Mouse (Mus musculus) neural tube, embryonic 12.5 days (tissue): ENCODE data around the gene Gas2. TPM values are rescaled to one million over a fixed set of nuclear protein-coding genes. Genes with fewer than 3 reads are reported as not detected.

Experiments
- ATAC-seq: fragments of 200-750 bp; cut with Nextera tagmentation; 2 replicates; pipeline ENCODE4 v1.8.0; 2017; ENCODE audit warnings: low read depth, mild to moderate bottlenecking, moderate TSS enrichment, moderate library complexity; ENCODE audit not compliant: low FRiP score
- H3K27ac ChIP-seq: fragments of 300-500 bp; sonication (generic); 2 replicates; pipeline ENCODE4 v1.5.1; 2016
- H3K27me3 ChIP-seq: fragments of 300-500 bp; sonication (generic); replicated peaks from 2 replicates; pipeline ENCODE4 v1.6.1; 2016; ENCODE audit warnings: mild to moderate bottlenecking
- H3K36me3 ChIP-seq: fragments of 300-500 bp; sonication (generic); 2 replicates; pipeline ENCODE4 v1.6.1; 2016; ENCODE audit warnings: mild to moderate bottlenecking
- H3K4me1 ChIP-seq: fragments of 300-500 bp; sonication (generic); 2 replicates; pipeline ENCODE4 v1.6.1; 2016
- H3K4me2 ChIP-seq: fragments of 300-500 bp; sonication (generic); replicated peaks from 2 replicates; pipeline ENCODE4 v1.6.1; 2016; ENCODE audit warnings: mild to moderate bottlenecking
- H3K4me3 ChIP-seq: fragments of 300-500 bp; sonication (generic); 2 replicates; pipeline ENCODE4 v1.5.1; 2016
- H3K9ac ChIP-seq: fragments of 300-500 bp; sonication (generic); 2 replicates; pipeline ENCODE4 v1.6.1; 2016; ENCODE audit warnings: mild to moderate bottlenecking
- H3K9me3 ChIP-seq: fragments of 300-500 bp; sonication (generic); 2 replicates; pipeline ENCODE4 v1.6.1; 2016; ENCODE audit warnings: mild to moderate bottlenecking
- WGBS: fragments of 180-500 bp; shearing (Covaris S2); methylation state at CpG from one replicate; pipeline ENCODE4 v1.1.7; 2016; 5-methylcytosine and 5-hydroxymethylcytosine counted together
- polyA plus RNA-seq: library from polyadenylated mRNA; unstranded; fragments of >200 nt; fragmentation: Nextera tagmentation; extraction: Ambion mirVana; gene quantifications from 2 replicates; pipeline ENCODE4 v1.2.1, GENCODE M21; 2016

Gene Gas2
- polyA plus RNA-seq, 1 experiment from 2014 or later = 42.3 TPM

DNA sequence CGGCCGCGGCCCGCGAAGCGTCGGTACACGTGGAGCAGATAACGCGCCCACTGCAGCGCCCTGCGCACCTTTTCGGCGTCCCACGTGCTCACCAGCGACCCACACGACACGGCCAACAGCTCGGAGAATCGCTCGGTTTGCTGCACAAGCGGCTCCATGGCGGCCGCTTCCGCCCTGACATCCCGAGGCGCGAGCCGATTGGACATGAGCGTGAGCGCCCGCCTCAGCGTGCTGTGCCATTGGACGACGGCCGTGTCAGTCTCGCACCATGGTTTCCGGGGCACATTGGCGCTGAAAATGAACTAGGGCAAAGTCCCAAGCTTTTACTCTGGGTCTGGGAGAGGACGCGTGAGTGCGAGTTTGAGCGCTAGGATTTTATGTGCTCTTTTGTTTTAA lies 280 bp downstream of the Gas2 start, which contains the start of gene Fancf:
Gene Fancf, minus strand, starts transcription at position 171 of the 396 bp plus-strand sequence.
- peak within 1 kb of the TSS; percentile 96 for H3K27ac ChIP-seq
- H3K9ac ChIP-seq = peak within 1 kb of the TSS; percentile 82
- peak within 1 kb of the TSS; percentile 73 for H3K4me2 ChIP-seq
- no peaks in the 10 kb centered on the region for H3K36me3 ChIP-seq
- ATAC-seq = peak; percentile 99
- no peaks in the 10 kb centered on the region for H3K27me3 ChIP-seq
- H3K4me1 ChIP-seq = peaks cover 14% of the 10 kb centered on the region
- H3K9me3 ChIP-seq = no peaks in the 10 kb centered on the region
- H3K4me3 ChIP-seq = peak within 1 kb of the TSS; percentile 71
- WGBS = under 1% methylated on average over 43 of the region's 43 CpGs

DNA sequence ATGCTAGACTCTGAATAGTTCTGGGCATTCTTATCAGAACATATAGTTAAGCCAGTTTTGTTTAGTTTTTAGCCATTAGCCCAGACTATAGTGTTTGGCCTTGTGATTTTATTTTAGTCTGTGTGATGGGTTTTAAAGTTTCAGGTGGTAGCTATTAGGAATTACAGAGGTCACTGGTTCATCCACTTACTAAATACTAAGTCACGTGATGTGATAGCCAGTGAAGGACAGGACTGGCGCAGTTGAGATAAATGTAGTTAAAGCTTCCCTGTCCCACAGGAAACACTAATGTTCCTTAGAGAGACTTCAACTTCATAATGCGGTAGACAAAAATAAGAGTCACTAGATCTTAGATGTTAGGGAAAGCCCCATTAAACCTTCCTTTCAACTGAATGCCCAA lies 1.0 kb downstream of the Gas2 start:
- no peaks in the 10 kb centered on the region for H3K27me3 ChIP-seq
- no peak for ATAC-seq
- H3K9me3 ChIP-seq = no peaks in the 10 kb centered on the region
- H3K36me3 ChIP-seq = no peaks in the 10 kb centered on the region
- peak overlapping the region; percentile 71 for H3K4me3 ChIP-seq
- no peak overlapping the region for H3K9ac ChIP-seq
- peaks cover 14% of the 10 kb centered on the region for H3K4me1 ChIP-seq
- no peak overlapping the region for H3K27ac ChIP-seq
- H3K4me2 ChIP-seq = peak overlapping the region; percentile 73
- 79% methylated on average over 3 of the region's 3 CpGs for WGBS

DNA sequence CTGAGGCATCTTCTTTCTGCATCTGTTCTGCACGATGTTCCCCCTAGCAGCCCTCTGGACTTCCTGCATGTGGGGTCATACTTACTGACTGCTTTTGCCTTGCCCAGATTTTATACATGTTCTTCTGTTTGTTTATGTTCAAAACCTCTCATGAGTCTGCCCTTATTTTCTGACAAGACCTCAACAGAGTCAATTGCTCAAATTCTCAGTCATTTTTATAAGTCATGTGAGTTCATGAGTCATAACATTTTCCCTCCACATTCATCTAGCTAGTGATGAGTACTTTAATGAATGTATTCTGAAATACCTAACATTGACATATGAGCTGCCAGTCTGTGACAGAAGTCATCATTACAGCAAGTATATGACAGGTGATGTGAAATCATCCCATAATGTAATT lies 3.5 kb downstream of the Gas2 start:
- Histone ChIP-seq H3K4me1 (peaks cover 14% of the 10 kb centered on the region), H3K9ac (no peak overlapping the region), H3K27ac (no peak overlapping the region), H3K27me3 (no peaks in the 10 kb centered on the region), H3K4me3 (no peak overlapping the region), H3K4me2 (no peak overlapping the region), H3K9me3 (no peaks in the 10 kb centered on the region), H3K36me3 (no peaks in the 10 kb centered on the region)
- ATAC-seq = no peak
- WGBS = 62% methylated on average over 1 of the region's 1 CpGs

DNA sequence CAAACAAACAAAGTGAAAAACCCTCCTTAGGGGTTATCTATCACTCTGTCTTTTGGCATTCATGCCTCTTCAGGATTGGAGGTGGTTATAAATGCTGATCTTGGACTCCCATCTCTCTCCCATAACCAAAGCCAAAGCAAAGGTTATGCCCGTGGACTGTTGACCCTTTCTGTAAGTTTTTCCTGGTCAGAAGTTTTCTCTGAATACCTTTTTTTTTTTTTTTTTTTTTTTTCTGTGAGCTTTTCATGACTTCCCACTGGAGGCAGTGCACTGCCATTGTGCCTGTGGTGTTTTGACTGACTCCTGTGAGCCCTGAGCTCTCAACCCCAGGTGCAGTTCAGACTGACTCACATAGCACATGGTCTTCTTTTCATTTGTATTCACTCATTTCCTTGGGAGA lies 6.2 kb downstream of the Gas2 start:
- no peak overlapping the region for H3K4me3 ChIP-seq
- no peak for ATAC-seq
- H3K4me1 ChIP-seq = peaks cover 2% of the 10 kb centered on the region; the same call in 1 of the 2 replicates
- no peaks in the 10 kb centered on the region for H3K36me3 ChIP-seq
- H3K9ac ChIP-seq = no peak overlapping the region
- no peak overlapping the region for H3K4me2 ChIP-seq
- H3K27me3 ChIP-seq = no peaks in the 10 kb centered on the region
- H3K9me3 ChIP-seq = no peaks in the 10 kb centered on the region
- 77% methylated on average over 1 of the region's 1 CpGs for WGBS
- H3K27ac ChIP-seq = no peak overlapping the region

DNA sequence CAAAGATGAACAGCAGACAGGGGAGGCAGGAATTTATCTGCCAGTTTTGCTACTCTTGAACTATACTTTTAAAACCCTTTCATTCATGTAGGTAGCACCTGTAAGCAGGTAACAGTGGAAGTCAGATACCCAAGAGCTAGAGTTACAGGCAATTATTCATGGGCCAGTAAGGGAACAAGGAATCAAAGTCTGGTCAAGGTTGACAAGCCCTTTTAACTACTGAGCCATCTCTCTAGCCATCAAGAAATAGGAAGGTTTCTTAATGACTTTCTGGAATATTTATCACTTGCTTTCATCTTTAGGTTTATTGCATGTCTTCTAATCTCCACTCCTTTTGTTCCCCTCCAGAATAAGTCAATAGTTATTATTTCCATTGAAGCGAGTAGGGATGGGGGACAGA lies 10.2 kb downstream of the Gas2 start:
- Histone ChIP-seq H3K36me3 (no peaks in the 10 kb centered on the region), H3K9ac (no peak overlapping the region), H3K9me3 (no peaks in the 10 kb centered on the region), H3K27ac (no peak overlapping the region), H3K4me3 (no peak overlapping the region), H3K27me3 (no peaks in the 10 kb centered on the region), H3K4me2 (no peak overlapping the region), H3K4me1 (no peaks in the 10 kb centered on the region)
- WGBS = 81% methylated on average over 1 of the region's 1 CpGs
- no peak for ATAC-seq

DNA sequence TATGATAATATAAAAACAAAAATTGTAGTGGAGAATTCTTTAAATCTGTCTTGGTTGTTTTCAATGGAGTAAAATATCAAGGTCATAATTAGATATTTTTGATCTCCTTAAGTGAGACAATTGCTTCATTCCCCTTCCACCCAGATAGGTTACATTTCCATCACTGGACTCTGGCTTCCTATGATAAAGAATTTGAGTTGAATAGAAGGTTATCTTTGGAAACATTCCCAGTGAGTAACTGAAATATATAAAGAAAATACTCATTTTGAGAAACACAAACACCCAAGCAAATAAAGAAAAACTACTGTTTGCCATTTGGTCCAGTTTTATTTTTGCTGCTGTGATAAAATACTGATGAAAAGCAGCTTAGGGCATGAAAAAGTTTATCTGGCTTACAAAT lies 10.8 kb downstream of the Gas2 start:
- Histone ChIP-seq H3K4me1 (no peaks in the 10 kb centered on the region), H3K9me3 (no peaks in the 10 kb centered on the region), H3K4me2 (no peak overlapping the region), H3K4me3 (no peak overlapping the region), H3K27ac (no peak overlapping the region), H3K36me3 (no peaks in the 10 kb centered on the region), H3K9ac (no peak overlapping the region), H3K27me3 (no peaks in the 10 kb centered on the region)
- ATAC-seq = no peak

DNA sequence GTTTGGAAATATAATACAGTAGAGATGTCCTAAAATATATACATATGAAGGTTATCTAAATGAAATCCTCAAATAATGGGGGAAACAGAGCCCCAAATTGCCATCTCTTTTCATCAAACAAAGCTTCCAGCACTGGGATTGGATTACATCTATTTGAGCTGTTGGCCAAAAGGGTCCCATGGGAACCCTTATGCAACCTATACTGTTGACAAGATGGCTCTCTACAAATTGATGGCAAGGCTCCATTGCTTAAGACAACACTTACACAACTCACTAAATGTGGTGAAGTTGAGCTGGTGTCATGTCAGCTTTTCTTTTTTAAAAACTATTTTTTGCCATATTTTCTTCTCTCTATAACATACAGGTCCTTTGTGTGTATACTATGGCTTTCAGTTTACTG lies 14.5 kb downstream of the Gas2 start:
- Histone ChIP-seq H3K4me1 (peaks cover 9% of the 10 kb centered on the region), H3K27ac (no peak overlapping the region), H3K4me2 (no peak overlapping the region), H3K27me3 (no peaks in the 10 kb centered on the region), H3K9me3 (no peaks in the 10 kb centered on the region), H3K4me3 (no peak overlapping the region), H3K36me3 (no peaks in the 10 kb centered on the region), H3K9ac (no peak overlapping the region)
- ATAC-seq = no peak

DNA sequence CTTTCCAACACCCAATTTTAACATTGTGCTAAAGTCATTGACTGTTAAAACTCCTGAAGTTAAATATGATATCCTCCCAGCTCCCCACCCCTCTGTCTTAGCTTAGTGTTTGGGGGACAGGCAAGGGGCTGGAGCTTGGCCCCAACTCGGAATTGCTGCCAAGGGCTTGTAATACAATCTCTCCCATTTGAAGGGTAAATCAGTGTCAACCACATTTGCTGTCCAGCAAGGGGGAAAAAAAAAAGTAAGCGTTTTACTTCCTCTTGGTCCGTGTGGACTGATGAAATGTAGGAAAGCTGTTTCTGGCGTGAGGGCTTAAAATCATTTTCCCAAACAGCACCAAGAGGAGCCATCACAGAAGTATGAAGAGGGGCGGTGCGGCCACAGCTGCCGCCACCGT lies 16.9 kb downstream of the Gas2 start:
- ATAC-seq = no peak
- H3K4me3 ChIP-seq = peak overlapping the region; percentile 44
- H3K36me3 ChIP-seq = no peaks in the 10 kb centered on the region

DNA sequence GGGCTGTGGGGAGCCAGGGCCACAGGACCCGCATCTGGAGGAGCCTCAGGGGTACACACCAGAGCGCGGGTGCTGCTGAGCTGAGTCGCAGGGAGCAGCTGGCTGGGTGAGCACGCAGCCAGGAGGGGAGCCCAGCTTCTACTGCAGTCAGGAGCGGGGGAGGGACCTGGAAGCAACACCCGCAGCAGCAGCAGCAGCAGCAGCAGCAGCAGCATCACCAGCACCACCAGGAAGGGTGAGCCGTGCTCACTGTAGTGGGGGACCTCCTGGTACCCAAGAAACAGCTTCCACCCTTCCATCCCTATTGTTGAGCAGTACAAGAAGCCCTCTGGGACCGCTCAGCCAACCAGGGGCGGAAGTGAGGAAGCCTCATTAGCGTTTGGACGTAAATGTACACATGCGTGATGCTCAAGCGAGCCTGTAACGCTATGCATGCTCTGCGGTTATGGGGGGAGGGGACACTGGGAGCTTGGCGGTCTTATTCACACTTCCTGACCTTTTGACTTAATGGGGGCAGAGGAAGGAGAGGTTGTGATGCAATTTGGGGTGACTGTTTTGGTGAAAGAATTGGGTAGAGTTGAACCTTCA lies 17.4 kb downstream of the Gas2 start:
- H3K4me2 ChIP-seq = peak overlapping the region; percentile 78
- H3K4me3 ChIP-seq = peak overlapping the region; percentile 44
- no peaks in the 10 kb centered on the region for H3K9me3 ChIP-seq
- 1% methylated on average over 17 of the region's 17 CpGs for WGBS
- peak overlapping the region; percentile 86 for H3K27ac ChIP-seq
- H3K9ac ChIP-seq = peak overlapping the region; percentile 76
- no peaks in the 10 kb centered on the region for H3K36me3 ChIP-seq
- H3K27me3 ChIP-seq = no peaks in the 10 kb centered on the region
- peak; percentile 97 for ATAC-seq
- peaks cover 9% of the 10 kb centered on the region for H3K4me1 ChIP-seq

More for the DNA sequence above, 16.9 kb downstream of the Gas2 start:
- peaks cover 9% of the 10 kb centered on the region for H3K4me1 ChIP-seq
- H3K9me3 ChIP-seq = no peaks in the 10 kb centered on the region
- peak overlapping the region; percentile 76 for H3K9ac ChIP-seq
- H3K27me3 ChIP-seq = no peaks in the 10 kb centered on the region
- 4% methylated on average over 8 of the region's 8 CpGs for WGBS
- H3K27ac ChIP-seq = peak overlapping the region; percentile 86
- H3K4me2 ChIP-seq = peak overlapping the region; percentile 78

DNA sequence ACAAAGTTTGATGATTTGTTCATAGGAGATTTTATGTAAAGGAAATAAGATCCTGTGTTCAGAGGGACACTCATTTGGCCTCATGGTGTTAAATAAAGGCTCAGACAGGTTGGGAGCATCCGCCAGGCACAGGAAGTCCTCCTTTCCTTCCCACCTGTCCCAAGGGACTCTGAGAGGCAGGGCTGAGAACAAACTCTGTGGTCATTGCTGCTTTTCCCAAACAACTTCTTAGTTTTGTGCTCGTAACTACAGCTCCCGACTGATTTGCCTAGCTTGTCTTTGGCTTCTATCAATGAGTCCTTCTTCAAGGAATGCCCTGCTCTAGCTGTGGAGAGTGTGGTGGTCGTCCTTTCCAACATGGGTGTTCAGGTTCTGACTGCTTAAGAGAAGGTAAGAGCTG lies 18.3 kb downstream of the Gas2 start:
- Histone ChIP-seq H3K4me2 (peak overlapping the region; percentile 21), H3K4me3 (no peak overlapping the region), H3K27ac (no peak overlapping the region)

DNA sequence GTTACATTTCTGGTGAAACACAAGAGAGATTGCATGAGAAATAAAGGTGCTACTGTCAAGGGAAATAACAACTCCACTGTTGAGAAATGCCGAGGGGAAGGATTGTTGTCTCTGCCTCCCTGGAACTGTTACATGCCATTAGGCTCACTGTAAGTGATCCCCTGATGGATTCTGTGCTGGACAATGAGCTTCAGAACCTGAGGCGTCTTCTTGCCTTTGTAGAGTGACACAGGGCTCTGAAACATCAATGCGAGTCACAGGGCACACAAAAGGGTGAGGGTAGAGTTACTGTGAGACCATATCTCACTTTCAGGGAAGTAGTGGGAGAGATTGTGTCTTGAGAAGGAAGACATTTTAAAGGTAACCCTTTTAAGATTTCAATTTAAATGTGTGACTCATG lies 23.5 kb downstream of the Gas2 start:
- no peaks in the 10 kb centered on the region for H3K36me3 ChIP-seq
- no peak overlapping the region for H3K27ac ChIP-seq
- H3K4me3 ChIP-seq = no peak overlapping the region
- H3K9me3 ChIP-seq = no peaks in the 10 kb centered on the region
- 64% methylated on average over 3 of the region's 3 CpGs for WGBS
- ATAC-seq = no peak
- H3K27me3 ChIP-seq = no peaks in the 10 kb centered on the region
- H3K4me2 ChIP-seq = no peak overlapping the region
- no peak overlapping the region for H3K9ac ChIP-seq
- H3K4me1 ChIP-seq = no peaks in the 10 kb centered on the region

More for the DNA sequence above, 18.3 kb downstream of the Gas2 start:
- WGBS = 81% methylated on average over 4 of the region's 4 CpGs
- no peaks in the 10 kb centered on the region for H3K9me3 ChIP-seq
- H3K27me3 ChIP-seq = no peaks in the 10 kb centered on the region
- peaks cover 9% of the 10 kb centered on the region for H3K4me1 ChIP-seq
- no peak for ATAC-seq
- H3K9ac ChIP-seq = no peak overlapping the region
- H3K36me3 ChIP-seq = no peaks in the 10 kb centered on the region

DNA sequence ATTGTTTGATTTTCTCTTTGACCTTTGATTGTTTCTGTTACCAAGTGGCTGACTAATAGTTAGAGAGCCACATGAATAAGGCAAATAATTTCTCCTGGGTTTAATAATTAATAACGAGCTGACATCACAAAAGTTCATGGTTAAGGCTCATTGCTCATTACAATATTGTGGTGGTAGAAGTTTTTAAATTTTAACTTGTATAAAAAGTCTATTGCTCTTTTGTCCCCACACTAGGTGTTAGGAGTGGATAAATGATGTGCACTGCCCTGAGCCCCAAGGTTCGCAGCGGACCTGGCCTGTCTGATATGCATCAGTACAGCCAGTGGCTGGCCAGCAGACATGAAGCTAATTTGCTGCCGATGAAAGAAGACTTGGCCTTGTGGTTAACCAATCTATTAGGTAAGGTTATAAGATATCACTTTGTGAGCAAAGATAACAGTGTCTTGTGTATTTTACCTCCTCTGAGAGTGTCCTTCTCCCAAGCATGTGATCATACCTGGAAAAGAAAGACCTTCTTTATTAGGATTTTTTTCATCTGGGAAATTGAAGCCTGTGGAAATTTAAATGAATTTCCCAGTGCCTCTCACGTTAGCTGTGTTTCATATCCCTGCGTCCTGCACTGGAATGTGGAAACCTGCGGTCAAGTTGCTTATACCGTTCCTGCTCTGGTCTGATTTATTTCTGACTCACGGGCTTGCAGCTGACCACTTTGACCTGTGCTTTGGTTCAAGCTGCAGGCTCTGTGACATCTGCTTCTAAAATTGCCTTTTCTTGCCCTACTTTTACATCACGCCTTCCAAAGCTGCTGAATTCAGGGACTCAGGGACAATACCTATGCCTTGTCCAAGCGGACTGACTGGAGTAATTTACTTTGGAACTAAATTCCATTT lies 26.1 kb downstream of the Gas2 start:
- H3K27ac ChIP-seq = no peak overlapping the region
- no peaks in the 10 kb centered on the region for H3K27me3 ChIP-seq
- no peak overlapping the region for H3K9ac ChIP-seq
- H3K36me3 ChIP-seq = no peaks in the 10 kb centered on the region
- WGBS = 76% methylated on average over 11 of the region's 11 CpGs
- H3K4me2 ChIP-seq = no peak overlapping the region
- no peaks in the 10 kb centered on the region for H3K9me3 ChIP-seq
- no peaks in the 10 kb centered on the region for H3K4me1 ChIP-seq
- no peak for ATAC-seq
- H3K4me3 ChIP-seq = no peak overlapping the region
